Mouse (Mus musculus) intestine, embryonic 14.5 days (tissue): ENCODE measurements at regions not wholly inside any gene's neighbourhood (a gene's known extent, or its start where the extent isn't known, plus 50 kb on each side); places are given as distances from the start of the nearest gene placed in this dataset.

Source experiments
- ATAC-seq: fragments of 200-750 bp; cut with Nextera tagmentation; replicated peaks from 2 replicates; pipeline ENCODE4 v1.8.0; 2017; ENCODE audit warnings: low read depth, moderate number of reproducible peaks, moderate TSS enrichment, moderate library complexity; ENCODE audit not compliant: low FRiP score, low TSS enrichment
- DNase-seq: peaks from one replicate; pipeline ENCODE4 v3.0.0-alpha.2; 2018; ENCODE audit warnings: low spot score
- H3K27ac ChIP-seq: fragments of 300-500 bp; sonication (generic); 2 replicates; pipeline ENCODE4 v1.5.1; 2014; ENCODE audit warnings: low read depth, mild to moderate bottlenecking, control low read depth
- H3K27me3 ChIP-seq: fragments of 300-500 bp; sonication (generic); replicated peaks from 2 replicates; pipeline ENCODE4 v1.6.1; 2014; ENCODE audit warnings: low read length, control low read depth; ENCODE audit not compliant: control insufficient read depth, insufficient read depth
- H3K36me3 ChIP-seq: fragments of 300-500 bp; sonication (generic); 2 replicates; pipeline ENCODE4 v1.6.1; 2014; ENCODE audit warnings: low read length, control low read depth; ENCODE audit not compliant: control insufficient read depth, insufficient read depth
- H3K4me1 ChIP-seq: fragments of 300-500 bp; sonication (generic); replicated peaks from 2 replicates; pipeline ENCODE4 v1.6.1; 2014; ENCODE audit warnings: low read length, control low read depth, mixed read lengths; ENCODE audit not compliant: control insufficient read depth, insufficient read depth
- H3K4me2 ChIP-seq: fragments of 300-500 bp; sonication (generic); 2 replicates; pipeline ENCODE4 v1.6.1; 2014; ENCODE audit warnings: low read length
- H3K4me3 ChIP-seq: fragments of 300-500 bp; sonication (generic); 2 replicates; pipeline ENCODE4 v1.5.1; 2014; ENCODE audit warnings: low read depth, low read length, control low read depth, mixed read lengths
- H3K9ac ChIP-seq: fragments of 300-500 bp; sonication (generic); 2 replicates; pipeline ENCODE4 v1.6.1; 2014; ENCODE audit warnings: mild to moderate bottlenecking, low read length
- H3K9me3 ChIP-seq: fragments of 300-500 bp; sonication (generic); 2 replicates; pipeline ENCODE4 v1.6.1; 2016; ENCODE audit warnings: low read length, control low read depth; ENCODE audit not compliant: control insufficient read depth
- WGBS: fragments of 180-500 bp; shearing (Covaris S2); extraction: QIAGEN DNeasy Blood & Tissue Kit; methylation state at CpG from one replicate; pipeline ENCODE4 v1.1.7; 2014; 5-methylcytosine and 5-hydroxymethylcytosine counted together

DNA sequence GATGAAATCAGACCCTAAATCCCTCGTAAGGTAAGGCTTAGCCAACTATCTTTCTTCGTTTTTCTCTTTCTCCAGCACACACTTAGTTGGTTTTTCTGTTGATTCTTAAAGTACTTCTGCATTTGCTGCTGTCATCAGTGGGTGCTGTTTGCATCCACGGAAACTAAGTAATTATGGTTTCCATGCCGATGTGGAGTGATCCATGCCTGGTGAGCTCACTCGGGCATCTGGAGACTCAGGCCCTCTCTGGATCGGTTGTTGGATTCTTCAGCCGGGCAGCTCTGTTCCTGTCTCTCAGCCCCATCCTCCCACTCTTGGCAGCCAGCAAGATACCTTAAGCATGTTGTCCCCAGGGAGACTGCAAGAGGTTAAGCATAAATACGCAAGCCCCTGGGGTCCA is 97.4 kb upstream of the Cacna1e start:
- Histone ChIP-seq H3K4me1 (no peaks in the 10 kb centered on the region), H3K36me3 (no peaks in the 10 kb centered on the region), H3K4me3 (no peak overlapping the region), H3K27ac (no peak overlapping the region), H3K27me3 (no peaks in the 10 kb centered on the region), H3K4me2 (no peak overlapping the region), H3K9me3 (no peaks in the 10 kb centered on the region), H3K9ac (no peak overlapping the region)
- WGBS, result 75% methylated on average over 8 of the region's 8 CpGs
- ATAC-seq (no peak), DNase-seq (no peak)

DNA sequence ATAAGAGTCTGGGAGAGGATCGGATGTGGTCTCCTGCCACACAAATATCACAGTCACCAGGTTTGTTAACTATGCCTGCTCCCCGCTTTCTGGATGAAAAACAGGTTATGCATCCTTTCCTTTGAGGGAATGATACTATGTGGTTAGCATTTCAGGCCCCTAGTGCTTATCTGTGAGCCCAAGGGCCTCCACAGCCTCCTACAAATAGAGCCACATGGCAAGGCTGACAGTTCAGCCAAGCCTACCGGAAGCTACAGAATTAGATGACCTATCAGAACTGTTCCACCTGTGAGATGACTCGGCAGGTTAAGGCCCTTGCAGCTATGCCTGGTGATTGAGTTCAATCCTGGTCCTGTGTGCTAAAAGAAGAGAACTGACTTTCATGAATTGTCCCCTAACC is 91.4 kb upstream of the Cacna1e start:
- 77% methylated on average over 4 of the region's 4 CpGs for WGBS
- Histone ChIP-seq H3K36me3 (no peaks in the 10 kb centered on the region), H3K27ac (no peak overlapping the region), H3K4me2 (no peak overlapping the region), H3K9ac (no peak overlapping the region), H3K27me3 (no peaks in the 10 kb centered on the region), H3K9me3 (no peaks in the 10 kb centered on the region), H3K4me3 (no peak overlapping the region), H3K4me1 (no peaks in the 10 kb centered on the region)
- ATAC-seq, result no peak
- DNase-seq, result no peak

DNA sequence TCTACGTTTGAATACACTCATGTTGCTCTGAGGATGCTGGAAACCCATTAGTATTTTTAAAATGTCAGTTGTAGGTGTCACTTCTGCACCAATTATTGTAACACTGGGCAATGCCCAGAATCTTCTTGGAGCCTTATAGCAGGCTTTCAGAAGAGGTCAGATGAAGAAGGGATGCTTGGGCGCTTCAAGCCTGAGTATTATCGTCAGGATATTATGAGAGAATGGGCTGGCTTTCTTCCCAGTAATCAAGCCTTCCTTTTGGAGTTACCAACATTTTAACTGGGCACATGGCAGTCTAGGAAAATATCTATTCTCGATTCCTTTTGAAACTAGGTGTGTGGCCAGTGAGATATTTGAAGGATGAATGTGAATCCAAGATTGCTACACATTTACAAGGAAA is 77.0 kb upstream of the Cacna1e start:
- no peak for DNase-seq
- no peak overlapping the region for H3K4me3 ChIP-seq
- H3K9me3 ChIP-seq, result no peaks in the 10 kb centered on the region
- no peaks in the 10 kb centered on the region for H3K27me3 ChIP-seq
- no peaks in the 10 kb centered on the region for H3K4me1 ChIP-seq
- H3K27ac ChIP-seq, result no peak overlapping the region
- H3K4me2 ChIP-seq, result no peak overlapping the region
- H3K9ac ChIP-seq, result no peak overlapping the region
- 80% methylated on average over 4 of the region's 4 CpGs for WGBS
- no peak for ATAC-seq
- no peaks in the 10 kb centered on the region for H3K36me3 ChIP-seq

DNA sequence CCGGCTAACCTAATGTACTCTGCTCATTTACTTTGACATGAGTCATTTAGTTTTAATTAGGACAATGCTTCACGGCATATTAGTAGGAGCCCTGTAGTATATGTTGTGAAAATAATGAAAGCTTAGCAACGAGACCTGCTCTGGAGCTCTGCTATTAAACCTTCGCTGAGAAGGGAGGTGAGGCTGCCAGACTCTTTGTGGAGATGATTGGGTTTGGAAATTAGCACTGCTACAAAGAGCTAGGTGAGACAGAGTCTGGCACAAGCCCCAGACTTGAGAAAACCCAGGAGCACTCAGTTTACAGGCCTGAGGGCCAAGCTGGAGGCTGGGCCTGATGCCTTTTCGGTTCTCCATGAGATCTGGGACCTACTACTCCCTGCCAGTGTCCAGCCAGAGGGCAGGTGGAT is 72.3 kb upstream of the Cacna1e start:
- 61% methylated on average over 5 of the region's 5 CpGs for WGBS
- ATAC-seq (no peak), DNase-seq (peak; percentile 47)
- Histone ChIP-seq H3K27ac (no peak overlapping the region), H3K4me1 (no peaks in the 10 kb centered on the region), H3K4me3 (no peak overlapping the region), H3K4me2 (no peak overlapping the region), H3K9me3 (no peaks in the 10 kb centered on the region), H3K9ac (no peak overlapping the region), H3K27me3 (no peaks in the 10 kb centered on the region), H3K36me3 (no peaks in the 10 kb centered on the region)

DNA sequence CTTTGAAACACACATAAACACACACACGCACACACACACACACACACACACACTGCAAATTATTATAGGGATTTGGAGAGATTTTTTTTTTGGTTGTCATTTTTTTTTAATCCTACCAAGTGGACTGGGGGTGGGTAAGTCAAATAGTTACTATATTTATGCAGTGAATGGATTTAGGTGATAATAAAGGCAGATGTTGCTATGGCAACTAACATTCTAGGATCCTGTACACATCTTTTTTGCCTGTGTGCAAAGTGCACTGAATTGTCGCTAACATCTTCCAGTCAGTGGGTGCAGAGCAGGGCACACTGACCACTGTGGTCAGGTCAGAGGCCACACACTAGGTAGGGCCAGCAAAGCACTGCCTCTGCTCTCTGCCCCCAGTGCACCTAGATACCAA is 68.4 kb upstream of the Cacna1e start:
- ATAC-seq (no peak), DNase-seq (no peak)
- Histone ChIP-seq H3K4me2 (no peak overlapping the region), H3K9me3 (no peaks in the 10 kb centered on the region), H3K9ac (no peak overlapping the region), H3K4me1 (no peaks in the 10 kb centered on the region), H3K4me3 (no peak overlapping the region), H3K27ac (no peak overlapping the region), H3K27me3 (no peaks in the 10 kb centered on the region), H3K36me3 (no peaks in the 10 kb centered on the region)
- WGBS, result 69% methylated on average over 2 of the region's 2 CpGs
